Mouse (Mus musculus) stomach, embryonic 15.5 days (tissue): Measurements from ENCODE around the gene Cd151. TPM values are rescaled to one million over a fixed set of nuclear protein-coding genes. Genes with fewer than 3 reads are reported as not detected.

Source experiments
- ATAC-seq: fragments of 200-750 bp; cut with Nextera tagmentation; 2 replicates; pipeline ENCODE4 v1.8.0; 2017; ENCODE audit warnings: low read depth, moderate number of reproducible peaks, moderate TSS enrichment; ENCODE audit not compliant: insufficient read depth, low FRiP score
- H3K27ac ChIP-seq: fragments of 300-500 bp; sonication (generic); 2 replicates; pipeline ENCODE4 v1.5.1; 2015; ENCODE audit warnings: mild to moderate bottlenecking, inconsistent platforms
- H3K27me3 ChIP-seq: fragments of 300-500 bp; sonication (generic); replicated peaks from 2 replicates; pipeline ENCODE4 v1.6.1; 2015; ENCODE audit warnings: inconsistent platforms
- H3K36me3 ChIP-seq: fragments of 300-500 bp; sonication (generic); 2 replicates; pipeline ENCODE4 v1.6.1; 2015; ENCODE audit warnings: inconsistent platforms
- H3K4me1 ChIP-seq: fragments of 300-500 bp; sonication (generic); 2 replicates; pipeline ENCODE4 v1.6.1; 2015; ENCODE audit warnings: inconsistent platforms
- H3K4me2 ChIP-seq: fragments of 300-500 bp; sonication (generic); 2 replicates; pipeline ENCODE4 v1.6.1; 2015; ENCODE audit warnings: mild to moderate bottlenecking, inconsistent platforms
- H3K4me3 ChIP-seq: fragments of 300-500 bp; sonication (generic); replicated peaks from 2 replicates; pipeline ENCODE4 v1.5.1; 2015; ENCODE audit warnings: inconsistent platforms
- H3K9ac ChIP-seq: fragments of 300-500 bp; sonication (generic); 2 replicates; pipeline ENCODE4 v1.6.1; 2015; ENCODE audit warnings: inconsistent platforms
- H3K9me3 ChIP-seq: fragments of 300-500 bp; sonication (generic); 2 replicates; pipeline ENCODE4 v1.6.1; 2016; ENCODE audit warnings: inconsistent platforms
- WGBS: fragments of 180-500 bp; shearing (Covaris S2); methylation state at CpG from one replicate; pipeline ENCODE4 v1.1.7; 2015; 5-methylcytosine and 5-hydroxymethylcytosine counted together
- polyA plus RNA-seq: library from polyadenylated mRNA; unstranded; fragments of >200 nt; fragmentation: Nextera tagmentation; extraction: Ambion mirVana; gene quantifications from 2 replicates; pipeline ENCODE4 v1.2.1, GENCODE M21; 2015

Gene Cd151
- polyA plus RNA-seq, 1 experiment from 2014 or later, result 26.6 TPM

DNA sequence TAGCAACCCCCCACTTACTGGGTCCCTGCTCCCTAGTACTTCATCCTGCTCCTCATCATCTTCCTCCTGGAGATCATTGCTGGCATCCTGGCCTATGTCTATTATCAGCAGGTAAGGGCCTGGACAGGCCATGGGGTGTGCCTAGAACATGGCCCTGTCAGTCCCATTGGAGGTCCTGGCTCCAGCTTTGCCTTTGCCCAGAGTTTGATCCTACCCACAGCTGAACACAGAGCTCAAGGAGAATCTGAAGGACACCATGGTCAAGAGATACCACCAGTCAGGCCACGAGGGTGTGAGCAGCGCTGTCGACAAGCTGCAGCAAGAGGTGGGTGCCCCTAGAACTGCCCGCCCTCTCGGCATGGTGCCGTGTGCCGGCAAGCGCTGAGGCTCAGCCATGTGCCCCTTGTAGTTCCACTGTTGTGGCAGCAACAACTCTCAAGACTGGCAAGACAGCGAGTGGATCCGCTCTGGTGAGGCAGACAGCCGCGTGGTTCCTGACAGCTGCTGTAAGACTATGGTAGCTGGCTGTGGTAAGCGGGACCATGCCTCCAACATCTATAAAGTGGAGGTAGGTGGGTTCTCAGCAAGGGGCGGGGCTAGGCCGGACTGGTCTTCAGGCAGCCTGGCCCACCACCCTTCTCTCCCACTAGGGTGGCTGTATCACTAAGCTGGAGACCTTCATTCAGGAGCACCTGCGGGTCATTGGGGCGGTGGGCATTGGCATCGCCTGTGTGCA is 2.9 kb downstream of the Cd151 start:
- peaks cover 39% of the 10 kb centered on the region for H3K4me1 ChIP-seq

DNA sequence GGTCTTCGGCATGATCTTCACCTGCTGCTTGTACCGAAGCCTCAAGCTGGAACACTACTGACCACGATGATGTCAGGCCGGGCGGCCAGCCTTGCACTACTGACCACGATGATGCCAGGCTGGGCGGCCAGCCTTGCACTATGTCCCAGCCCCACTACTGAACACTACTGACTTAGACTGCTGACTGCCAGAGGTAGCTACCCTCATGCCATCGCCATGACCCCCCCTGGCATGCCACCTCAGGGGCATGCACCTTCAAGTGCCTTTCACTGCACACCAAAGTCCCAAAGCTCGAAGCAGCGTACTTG is 3.4 kb downstream of the Cd151 start:
- H3K9me3 ChIP-seq, result no peaks in the 10 kb centered on the region
- H3K4me3 ChIP-seq, result no peak overlapping the region
- H3K4me2 ChIP-seq, result no peak overlapping the region
- peaks cover 24% of the 10 kb centered on the region for H3K36me3 ChIP-seq
- ATAC-seq, result no peak
- no peak overlapping the region for H3K27ac ChIP-seq
- no peak overlapping the region for H3K9ac ChIP-seq
- peaks cover 36% of the 10 kb centered on the region for H3K4me1 ChIP-seq
- H3K27me3 ChIP-seq, result no peaks in the 10 kb centered on the region
- WGBS, result 92% methylated on average over 10 of the region's 10 CpGs

More for the DNA sequence above, 2.9 kb downstream of the Cd151 start:
- no peak for ATAC-seq
- Histone ChIP-seq H3K9ac (no peak overlapping the region), H3K4me3 (no peak overlapping the region), H3K4me2 (no peak overlapping the region), H3K9me3 (no peaks in the 10 kb centered on the region), H3K27ac (no peak overlapping the region), H3K36me3 (peaks cover 24% of the 10 kb centered on the region), H3K27me3 (no peaks in the 10 kb centered on the region)
- 90% methylated on average over 18 of the region's 18 CpGs for WGBS

DNA sequence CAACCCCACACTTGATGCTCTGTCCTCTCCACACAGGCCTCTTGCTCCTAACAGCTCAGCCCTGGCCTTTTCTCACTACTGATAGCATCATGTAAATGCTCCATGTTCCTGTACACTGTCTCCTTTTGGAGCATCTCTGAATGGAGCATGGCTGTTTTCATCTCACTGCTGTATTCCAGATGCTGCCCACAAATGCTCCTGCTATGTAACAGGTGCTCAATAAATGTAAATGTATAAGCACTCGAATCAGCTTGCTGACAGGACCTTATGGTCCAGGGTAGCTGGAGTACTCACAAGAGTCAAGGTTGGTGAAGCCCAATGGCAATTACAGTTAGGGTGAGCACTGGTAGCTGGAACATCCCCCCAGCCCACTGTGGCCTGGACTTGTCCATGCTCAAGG is 4.0 kb downstream of the Cd151 start:
- no peak for ATAC-seq
- H3K27me3 ChIP-seq, result no peaks in the 10 kb centered on the region
- H3K36me3 ChIP-seq, result peaks cover 24% of the 10 kb centered on the region
- no peak overlapping the region for H3K4me3 ChIP-seq
- no peak overlapping the region for H3K9ac ChIP-seq
- H3K4me2 ChIP-seq, result no peak overlapping the region
- H3K9me3 ChIP-seq, result no peaks in the 10 kb centered on the region
- H3K4me1 ChIP-seq, result peaks cover 41% of the 10 kb centered on the region
- H3K27ac ChIP-seq, result no peak overlapping the region
- WGBS, result 92% methylated on average over 1 of the region's 1 CpGs

DNA sequence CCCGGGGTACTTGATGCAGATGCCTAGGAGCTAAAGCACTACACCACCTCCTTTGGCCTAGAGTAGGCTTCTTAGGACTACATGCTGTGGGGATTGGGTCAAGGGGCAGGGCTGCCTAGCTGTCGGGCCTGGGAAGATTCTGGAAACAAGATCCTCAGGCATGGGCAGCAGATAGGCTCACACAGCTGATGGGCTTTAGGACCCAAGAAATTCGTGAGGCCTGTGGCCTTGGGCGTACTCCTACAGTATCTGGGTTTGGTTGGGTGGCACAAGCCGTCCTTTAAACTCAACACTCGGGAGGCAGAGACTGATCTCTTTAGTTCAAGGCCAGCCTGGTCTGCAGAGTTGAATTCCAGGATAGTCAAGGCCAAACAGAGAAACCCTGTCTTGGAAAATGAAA is 5.0 kb downstream of the Cd151 start:
- no peak for ATAC-seq

DNA sequence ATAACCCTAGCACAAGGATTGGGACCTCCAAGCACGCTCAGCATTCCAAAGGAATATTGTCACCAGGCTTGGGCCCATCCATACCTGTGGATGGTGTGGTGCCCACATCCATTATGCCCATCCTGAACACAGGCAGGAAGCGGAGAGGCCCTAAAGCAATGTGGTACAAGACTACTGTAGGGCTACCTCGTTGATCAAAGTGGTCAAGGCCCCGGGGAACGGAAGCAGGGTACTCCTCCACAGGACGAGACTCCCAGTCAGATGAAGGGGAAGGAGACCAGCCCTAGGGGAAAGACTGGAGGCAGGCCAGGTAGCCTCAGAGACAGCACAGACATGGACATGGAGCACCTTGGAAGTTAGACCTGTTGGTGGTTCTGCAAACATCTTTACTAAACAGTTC is 5.6 kb downstream of the Cd151 start:
- Histone ChIP-seq H3K4me3 (no peak overlapping the region), H3K9me3 (no peaks in the 10 kb centered on the region), H3K27me3 (no peaks in the 10 kb centered on the region), H3K36me3 (peaks cover 24% of the 10 kb centered on the region), H3K4me2 (no peak overlapping the region), H3K27ac (no peak overlapping the region), H3K9ac (no peak overlapping the region), H3K4me1 (peaks cover 48% of the 10 kb centered on the region)
- WGBS, result 81% methylated on average over 6 of the region's 6 CpGs
- no peak for ATAC-seq

More for the DNA sequence above, 5.0 kb downstream of the Cd151 start:
- peaks cover 42% of the 10 kb centered on the region for H3K4me1 ChIP-seq
- no peaks in the 10 kb centered on the region for H3K9me3 ChIP-seq
- no peak overlapping the region for H3K4me2 ChIP-seq
- no peak overlapping the region for H3K4me3 ChIP-seq
- H3K27ac ChIP-seq, result no peak overlapping the region
- H3K27me3 ChIP-seq, result no peaks in the 10 kb centered on the region
- no peak overlapping the region for H3K9ac ChIP-seq
- WGBS, result 75% methylated on average over 6 of the region's 6 CpGs
- H3K36me3 ChIP-seq, result peaks cover 24% of the 10 kb centered on the region

DNA sequence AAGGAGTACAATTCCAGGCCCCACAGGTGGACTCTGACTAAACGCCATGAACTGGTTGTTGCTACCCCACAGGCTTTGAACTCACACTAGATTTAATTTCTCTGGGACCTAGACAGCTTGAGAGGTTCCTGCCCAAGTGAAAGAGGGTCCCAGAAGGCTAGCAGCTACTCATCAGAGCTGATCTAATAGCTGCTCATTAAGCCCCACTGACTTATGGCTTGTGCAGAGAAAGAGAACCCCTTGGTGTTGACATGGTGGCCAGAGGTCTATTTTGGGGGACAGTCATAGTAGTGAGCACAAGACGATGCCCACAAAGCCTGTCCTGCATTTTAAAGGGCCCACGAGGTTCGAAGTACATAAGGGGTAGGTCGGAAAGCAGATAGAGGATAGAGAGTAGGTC is 7.0 kb downstream of the Cd151 start:
- Histone ChIP-seq H3K9ac (peak overlapping the region; percentile 73), H3K27me3 (no peaks in the 10 kb centered on the region), H3K36me3 (peaks cover 24% of the 10 kb centered on the region), H3K4me3 (peak overlapping the region; percentile 94), H3K9me3 (no peaks in the 10 kb centered on the region), H3K4me1 (peaks cover 42% of the 10 kb centered on the region), H3K4me2 (peak overlapping the region; percentile 86), H3K27ac (0 out of 2 replicates have a peak overlapping the region, but pooled peaks have one; percentile 1)
- WGBS, result 8% methylated on average over 5 of the region's 5 CpGs
- no peak for ATAC-seq

DNA sequence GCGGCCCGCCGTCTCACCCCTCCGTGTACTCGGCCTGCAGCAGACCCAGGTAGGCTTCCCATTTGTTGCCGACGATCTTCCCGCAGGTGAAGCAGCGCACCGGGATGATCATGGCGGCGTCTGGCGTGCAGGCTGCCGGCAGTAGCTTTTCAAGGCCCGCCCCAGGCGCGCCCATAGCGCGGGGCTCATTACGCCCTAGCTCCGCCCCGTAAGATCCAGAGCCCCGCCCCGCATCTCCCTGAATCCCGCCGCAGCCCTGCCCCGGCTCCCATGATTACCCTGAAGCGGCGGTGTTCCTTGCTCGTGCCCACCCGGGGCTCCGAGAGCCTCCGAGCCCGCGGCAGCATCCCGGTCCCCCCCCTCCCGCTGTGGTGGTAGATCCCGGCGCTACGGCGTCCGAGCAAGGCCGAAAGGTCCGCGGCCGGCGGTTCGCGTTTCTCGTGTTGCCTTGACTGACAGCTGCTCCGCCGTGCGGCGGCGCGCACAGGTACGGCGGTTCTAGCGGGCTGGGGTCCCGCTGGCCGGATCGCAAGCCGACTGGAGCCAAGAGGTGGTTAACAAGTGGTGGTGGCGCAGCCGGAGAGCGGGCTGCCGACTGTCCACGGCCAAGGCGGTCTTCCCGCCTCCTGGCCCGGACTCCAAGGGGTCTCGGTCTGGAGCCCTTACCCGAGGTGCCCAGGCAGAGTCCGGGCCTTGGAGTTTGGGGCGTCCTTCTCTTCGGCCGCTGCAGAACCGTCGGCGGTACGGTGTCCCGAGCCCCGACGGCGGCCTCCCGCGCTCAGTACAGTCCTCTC is 8.0 kb downstream of the Cd151 start, which contains the start of the genes Polr2l and Tspan4:
Gene Polr2l (minus strand): TSS at position 122 of the 794 bp plus-strand sequence.
Gene Tspan4 (plus strand): TSS at position 230 of the 794 bp plus-strand sequence.
- peaks cover 14% of the 10 kb centered on the region for H3K36me3 ChIP-seq
- H3K27me3 ChIP-seq, result no peaks in the 10 kb centered on the region
- H3K4me2 ChIP-seq, result peak within 1 kb of the TSS; percentile 86
- H3K4me1 ChIP-seq, result peaks cover 36% of the 10 kb centered on the region
- peak; percentile 61 for ATAC-seq
- peak within 1 kb of the TSS; percentile 73 for H3K9ac ChIP-seq
- under 1% methylated on average over 87 of the region's 87 CpGs for WGBS
- peak within 1 kb of the TSS; percentile 96 for H3K27ac ChIP-seq
- H3K9me3 ChIP-seq, result no peaks in the 10 kb centered on the region
- peak within 1 kb of the TSS; percentile 94 for H3K4me3 ChIP-seq

DNA sequence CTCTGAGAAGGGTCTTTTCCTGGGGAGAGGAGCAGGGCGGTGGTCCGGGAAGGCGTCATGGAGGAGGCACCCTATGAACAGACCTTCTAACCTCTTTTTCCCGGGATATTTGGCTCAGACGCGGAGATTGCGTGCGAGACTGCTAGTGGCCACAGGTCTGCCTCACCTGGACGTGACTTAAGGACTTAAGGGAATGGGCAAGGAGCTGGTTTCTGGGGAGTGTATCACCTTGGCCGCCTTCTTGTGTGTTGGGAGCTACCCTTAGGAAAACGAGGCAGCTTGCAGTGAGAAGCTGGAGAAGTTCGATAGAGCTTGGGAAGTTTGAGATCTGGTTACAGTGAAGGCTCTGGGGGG is 8.6 kb downstream of the Cd151 start:
- Histone ChIP-seq H3K4me1 (peaks cover 36% of the 10 kb centered on the region), H3K4me2 (peak overlapping the region; percentile 86), H3K4me3 (peak overlapping the region; percentile 94), H3K9me3 (no peaks in the 10 kb centered on the region), H3K9ac (peak overlapping the region; percentile 73), H3K36me3 (peaks cover 8% of the 10 kb centered on the region), H3K27me3 (no peaks in the 10 kb centered on the region), H3K27ac (peak overlapping the region; percentile 96)
- under 1% methylated on average over 12 of the region's 12 CpGs for WGBS
- no peak for ATAC-seq

DNA sequence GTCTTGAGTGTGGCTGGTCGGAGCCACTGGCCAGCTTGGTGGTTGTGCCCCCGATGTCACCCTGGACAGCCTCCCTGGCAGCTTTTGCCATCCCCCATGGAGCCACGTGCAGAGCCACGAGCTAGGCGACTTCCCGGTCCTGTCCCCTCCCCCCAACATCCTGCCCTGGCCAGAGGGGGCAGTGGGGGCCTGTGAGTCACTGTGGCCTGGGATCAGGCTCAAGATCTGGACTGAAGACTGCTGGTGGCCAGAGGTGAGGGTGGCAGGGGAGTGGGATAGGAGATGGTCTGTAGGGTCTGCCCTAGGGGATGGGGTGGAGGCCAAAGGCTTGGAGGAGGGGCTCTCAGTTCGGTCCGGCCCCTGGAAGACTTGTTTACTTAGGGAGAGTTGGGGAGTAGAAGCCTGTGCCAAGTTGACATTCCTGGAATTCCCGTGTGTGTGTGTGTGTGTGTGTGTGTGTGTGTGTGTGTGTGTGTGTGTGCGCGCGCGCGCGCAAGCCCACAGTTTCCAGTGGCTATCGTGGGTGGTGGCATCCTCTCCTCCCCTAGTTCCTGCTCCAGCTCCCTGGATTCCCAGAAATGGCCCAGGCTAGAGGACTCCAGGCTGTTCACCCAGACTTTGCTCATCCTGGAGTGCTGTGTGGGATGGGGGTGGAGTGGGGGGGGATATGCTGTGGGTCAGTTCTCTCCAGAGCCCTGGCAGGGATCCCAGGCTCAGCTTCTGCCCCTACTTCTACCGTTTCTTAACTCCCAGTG is 9.2 kb downstream of the Cd151 start:
- Histone ChIP-seq H3K27me3 (no peaks in the 10 kb centered on the region), H3K27ac (peak overlapping the region; percentile 96), H3K9ac (peak overlapping the region; percentile 22; the same call in 1 of the 2 replicates), H3K4me1 (peaks cover 42% of the 10 kb centered on the region), H3K4me3 (peak overlapping the region; percentile 94), H3K36me3 (peaks cover 2% of the 10 kb centered on the region), H3K9me3 (no peaks in the 10 kb centered on the region), H3K4me2 (peak overlapping the region; percentile 86)
- peak; percentile 59 for ATAC-seq
- WGBS, result 0% methylated on average over 15 of the region's 17 CpGs

DNA sequence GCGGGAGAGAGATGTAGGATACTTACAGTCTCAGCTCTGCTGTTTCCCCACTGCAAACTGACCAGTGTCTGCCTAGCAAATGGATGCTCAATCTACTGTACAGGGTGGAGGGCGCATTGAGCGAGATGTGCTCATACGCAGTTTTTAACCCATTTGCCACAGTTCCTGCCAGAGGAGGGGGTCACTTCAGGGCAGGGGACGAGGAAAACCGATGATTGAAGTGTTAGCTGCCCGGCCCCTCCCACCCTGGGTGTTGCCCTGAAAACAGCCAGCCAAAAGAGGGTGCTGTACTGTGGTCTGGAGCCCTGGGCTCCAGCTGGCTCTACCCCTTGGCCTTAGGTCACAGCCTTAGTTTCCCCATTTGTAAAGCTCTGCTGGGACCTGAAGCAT is 9.8 kb downstream of the Cd151 start:
- H3K27ac ChIP-seq, result peak overlapping the region; percentile 96
- 3% methylated on average over 7 of the region's 7 CpGs for WGBS
- H3K4me2 ChIP-seq, result peak overlapping the region; percentile 86
- 0 out of 2 replicates have a peak overlapping the region, but pooled peaks have one; percentile 22 for H3K9ac ChIP-seq
- no peaks in the 10 kb centered on the region for H3K9me3 ChIP-seq
- no peaks in the 10 kb centered on the region; the same call in 1 of the 2 replicates for H3K36me3 ChIP-seq
- peaks cover 48% of the 10 kb centered on the region for H3K4me1 ChIP-seq
- peak overlapping the region; percentile 94 for H3K4me3 ChIP-seq
- no peak for ATAC-seq
- H3K27me3 ChIP-seq, result 0 out of 2 replicates have a peak, but pooled peaks cover 5% of the 10 kb centered on the region

DNA sequence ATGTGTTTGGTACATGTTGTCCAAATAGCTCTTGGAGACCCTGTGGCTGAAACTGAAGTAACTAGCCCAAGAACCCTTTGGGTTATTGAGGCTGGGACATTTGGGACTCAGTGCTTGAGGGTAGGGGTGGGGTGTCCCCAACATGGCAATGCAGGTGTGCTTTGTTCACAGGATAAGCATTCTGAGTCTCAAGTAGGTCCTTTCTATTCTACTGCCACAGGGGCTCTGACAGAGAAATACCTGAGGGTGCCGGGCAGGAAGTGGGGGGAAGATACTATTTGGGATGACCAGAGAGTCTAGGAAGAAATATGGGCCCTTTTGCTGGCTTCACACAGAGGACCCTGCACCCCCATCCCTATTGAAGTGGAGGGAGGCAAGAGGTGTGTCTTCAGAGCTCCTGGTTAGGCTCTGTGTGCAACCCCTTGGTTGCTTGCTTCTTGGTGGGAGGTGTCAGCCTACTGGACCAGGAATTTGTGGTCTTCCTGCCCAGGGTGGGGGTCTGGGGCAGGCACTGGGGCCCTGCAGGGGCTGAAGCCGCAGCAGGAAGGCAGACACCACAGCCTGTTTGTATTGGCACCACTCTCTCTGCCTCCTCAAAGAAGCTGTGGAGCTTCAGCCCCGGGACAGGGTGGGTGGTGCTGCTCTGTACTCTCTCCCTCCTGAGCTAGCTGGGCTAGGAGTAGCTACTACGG is 10.5 kb downstream of the Cd151 start:
- Histone ChIP-seq H3K4me2 (peak overlapping the region; percentile 86), H3K27me3 (peaks cover 12% of the 10 kb centered on the region; the same call in 1 of the 2 replicates), H3K9me3 (no peaks in the 10 kb centered on the region), H3K4me1 (peaks cover 56% of the 10 kb centered on the region), H3K36me3 (no peaks in the 10 kb centered on the region; the same call in 1 of the 2 replicates), H3K9ac (no peak overlapping the region), H3K27ac (peak overlapping the region; percentile 96), H3K4me3 (peak overlapping the region; percentile 94; the same call in 1 of the 2 replicates)
- no peak for ATAC-seq
- WGBS, result 25% methylated on average over 4 of the region's 4 CpGs
